Mouse (Mus musculus) liver, adult 2 months (tissue): ENCODE data around the gene Zfp668.

Source experiments
- CTCF ChIP-seq: fragments of 200-500 bp; IDR thresholded peaks from 2 replicates; pipeline ENCODE4 v1.5.1; 2011; ENCODE audit warnings: low read depth, low read length, control low read depth
- POLR2A ChIP-seq: fragments of 200-500 bp; IDR thresholded peaks from 2 replicates; pipeline ENCODE4 v1.6.1; 2011; ENCODE audit warnings: low read length, control low read depth; ENCODE audit not compliant: insufficient read depth; ENCODE audit errors: extremely low read depth

DNA sequence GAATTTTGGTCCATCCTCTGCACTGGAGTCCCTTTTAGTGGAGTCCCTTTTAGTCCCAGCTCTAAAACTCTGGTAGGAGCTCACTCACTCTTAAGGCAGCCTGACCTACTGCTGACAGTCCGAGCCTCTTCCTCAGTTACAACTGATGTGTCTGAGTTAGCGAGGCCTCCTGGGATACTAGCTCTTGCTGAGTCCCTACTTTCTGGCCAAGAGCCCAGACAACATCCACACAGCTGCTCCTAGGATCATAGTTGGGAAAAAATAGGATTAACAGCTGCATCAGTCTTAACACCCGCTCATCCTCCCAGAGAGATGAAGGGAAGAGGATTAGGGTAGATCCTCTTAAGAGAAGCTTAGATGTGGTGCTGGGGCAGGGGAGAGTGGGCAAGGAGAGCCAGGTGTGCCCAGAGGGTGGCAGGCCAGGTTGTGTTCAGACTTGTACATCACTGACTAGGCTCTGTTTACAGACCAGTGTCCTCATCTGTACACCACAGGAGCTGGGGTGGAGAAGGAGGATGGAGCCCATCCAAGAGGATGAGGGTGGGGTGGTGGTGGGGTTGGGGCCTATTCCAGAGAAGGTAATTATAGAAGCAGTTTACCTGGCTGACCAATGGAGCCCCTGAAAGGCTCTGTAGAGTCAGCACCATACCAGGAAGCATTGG, 7.3 kb downstream of the Zfp668 start:
- TF ChIP-seq POLR2A, result no peak
- no peak for TF ChIP-seq CTCF
